Mouse (Mus musculus) heart, postnatal 0 days (tissue): ENCODE measurements around the gene Nrip1.

Experiments
- CTCF ChIP-seq: IDR thresholded peaks from 2 replicates; pipeline ENCODE4 v1.5.1; 2016; ENCODE audit warnings: antibody characterized with exemption, control low read depth, low read depth
- EP300 ChIP-seq: IDR thresholded peaks from 2 replicates; pipeline ENCODE4 v1.6.1; 2016; ENCODE audit warnings: antibody characterized with exemption, low read depth

DNA sequence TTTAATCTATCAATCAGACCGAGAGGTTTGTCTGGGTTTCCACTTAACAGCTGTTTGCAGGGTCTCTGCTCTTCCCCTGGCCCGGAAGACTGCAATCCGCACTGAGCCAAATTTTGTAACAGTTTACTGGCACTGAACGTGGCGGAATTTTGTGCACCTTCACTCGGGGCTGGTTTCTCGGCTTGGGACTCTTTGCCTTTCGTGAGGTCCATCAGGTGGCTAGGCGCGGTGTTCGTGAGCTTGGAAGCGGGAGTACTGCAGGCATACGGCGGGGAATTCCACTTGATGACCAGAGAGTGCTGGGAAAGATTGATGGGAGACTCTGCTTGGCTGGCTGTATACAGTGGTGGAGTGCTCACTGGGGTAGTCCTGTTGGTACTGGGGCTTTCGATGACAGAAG is 81.0 kb downstream of the Nrip1 start:
- TF ChIP-seq CTCF (no peak), EP300 (no peak)
